Comparison of ENCODE assay signal across 10 mouse cellular contexts in genomic region chr4:45459375-45459774, GRCm38 (mm10). TPM values are rescaled to one million over a fixed set of nuclear protein-coding genes. Genes with fewer than 3 reads are reported as not detected.
DNase-seq lines count a peak whose midpoint lies in the region; ATAC-seq lines count a peak whose summit lies in the region.
"Had no signal": no experiment of that assay in that cellular context is flagged by ENCODE, and none has a peak within 500 bp of the region (broad histone marks: within the 10 kb centered on the region; RNA-seq: fewer than 3 reads in every experiment).

No protein-coding gene starts in this region.

- no peaks in the 10 kb centered on the region for H3K27me3 ChIP-seq in intestine, embryonic 15.5 days (replicated peaks)
- no peaks in the 10 kb centered on the region for H3K27me3 ChIP-seq in limb, embryonic 10.5 days (ENCODE audit: low read depth, poor library complexity, severe bottlenecking)
- 0 out of 2 replicates have a peak, but pooled peaks cover 4% of the 10 kb centered on the region for H3K27me3 ChIP-seq in heart, embryonic 10.5 days (ENCODE audit: insufficient read depth, poor library complexity, severe bottlenecking)

- ATAC-seq in intestine, embryonic 15.5 days, result peak; percentile 84
- ATAC-seq: inflammation-experienced regulatory T-cells, adult 6 months had no signal

- H3K9me3 ChIP-seq in intestine, embryonic 15.5 days, result no peaks in the 10 kb centered on the region
- H3K9me3 ChIP-seq in limb, embryonic 10.5 days (replicated peaks), result no peaks in the 10 kb centered on the region
- no peaks in the 10 kb centered on the region for H3K9me3 ChIP-seq in heart, embryonic 10.5 days
- H3K9me3 ChIP-seq: forebrain, embryonic 10.5 days had no signal

- peaks cover 28% of the 10 kb centered on the region for H3K4me1 ChIP-seq in intestine, embryonic 15.5 days (replicated peaks)
- peaks cover 66% of the 10 kb centered on the region for H3K4me1 ChIP-seq in limb, embryonic 10.5 days
- peaks cover 77% of the 10 kb centered on the region for H3K4me1 ChIP-seq in heart, embryonic 10.5 days

- no peak overlapping the region; the same call in 1 of the 2 replicates for H3K4me2 ChIP-seq in intestine, embryonic 15.5 days (replicated peaks)

- H3K4me3 ChIP-seq in intestine, embryonic 15.5 days (replicated peaks), result no peak overlapping the region
- H3K4me3 ChIP-seq in limb, embryonic 10.5 days, result no peak overlapping the region
- no peak overlapping the region for H3K4me3 ChIP-seq in heart, embryonic 10.5 days
- H3K4me3 ChIP-seq: forebrain, embryonic 10.5 days had no signal

- H3K27ac ChIP-seq in intestine, embryonic 15.5 days, result no peak overlapping the region
- H3K27ac ChIP-seq in limb, embryonic 10.5 days, result 0 out of 2 replicates have a peak overlapping the region, but pooled peaks have one; percentile 3
- H3K27ac ChIP-seq in heart, embryonic 10.5 days, result no peak overlapping the region
- H3K27ac ChIP-seq: forebrain, embryonic 10.5 days had no signal

- peak; percentile 47 for DNase-seq in R1 (ENCODE audit: low read depth, low spot score)
- no peak for DNase-seq in limb, embryonic 10.5 days (ENCODE audit: low spot score)
- DNase-seq in lung, postnatal 36 days, result peak; percentile 87
- DNase-seq in heart, embryonic 10.5 days (ENCODE audit: low spot score), result no peak
- DNase-seq in neural tube, embryonic 10.5 days (ENCODE audit: extremely low spot score, low spot score), result no peak
- no peak for DNase-seq in adrenal gland, postnatal 14 days
- DNase-seq: thymus, postnatal 14 days had no signal

- no peak overlapping the region for H3K9ac ChIP-seq in intestine, embryonic 15.5 days

- WGBS in intestine, embryonic 15.5 days, result 40% methylated on average over 9 of the region's 9 CpGs
- WGBS in limb, embryonic 10.5 days, result 80% methylated on average over 9 of the region's 9 CpGs
- 77% methylated on average over 9 of the region's 9 CpGs for WGBS in heart, embryonic 10.5 days

- H3K36me3 ChIP-seq in intestine, embryonic 15.5 days, result no peaks in the 10 kb centered on the region
- peaks cover 27% of the 10 kb centered on the region for H3K36me3 ChIP-seq in limb, embryonic 10.5 days
- H3K36me3 ChIP-seq in heart, embryonic 10.5 days, result peaks cover 28% of the 10 kb centered on the region

RNA-seq across cellular contexts. Expression of gene Slc25a51, which starts 50.8 kb away (rescaled TPM):
- polyA plus RNA-seq in intestine, embryonic 15.5 days (2015; fragmentation: Nextera tagmentation; extraction: Ambion mirVana), result 53.1 and 54.2 TPM in 2 replicates
- 75.6 and 85.1 TPM in 2 replicates for polyA plus RNA-seq in limb, embryonic 10.5 days (2016; fragmentation: Nextera tagmentation; extraction: Ambion mirVana)
- polyA plus RNA-seq in heart, embryonic 10.5 days (2016; fragmentation: Nextera tagmentation; extraction: Ambion mirVana), result 66.2 and 77.3 TPM in 2 replicates
- 449 and 529 TPM in 2 replicates for total RNA-seq in adrenal gland, postnatal 14 days (2021)

Comparison
In these comparisons a context has a peak if more than half of its experiments do, and no peak if none do; other contexts are left out.
1. DNase-seq: peak in R1 (single experiment) and lung, postnatal 36 days (single experiment); none in limb, embryonic 10.5 days (single experiment), heart, embryonic 10.5 days (single experiment), neural tube, embryonic 10.5 days (single experiment) and adrenal gland, postnatal 14 days (single experiment).